Mouse (Mus musculus): ENCODE results near the gene Aqp5.

The Aqp5 gene

DNA sequence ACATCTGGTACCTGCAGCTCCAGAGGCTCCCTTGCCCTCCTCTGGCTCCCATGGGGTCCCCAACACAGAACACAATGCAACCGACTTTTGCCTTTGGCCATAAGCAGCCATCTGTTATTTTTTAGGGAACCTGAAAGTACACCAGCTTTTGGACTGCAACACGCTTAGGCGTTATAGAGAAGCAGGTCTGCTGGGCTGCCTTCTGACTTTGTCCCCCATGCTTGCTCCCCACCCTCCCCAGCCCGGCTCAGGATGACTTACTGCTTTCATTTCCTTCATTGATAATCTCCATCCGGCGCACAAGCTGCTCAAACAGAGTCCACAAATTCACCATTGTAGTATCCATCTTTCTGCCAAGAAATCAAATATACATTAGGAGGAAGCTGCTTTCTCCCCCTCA, 52.0 kb downstream of the Aqp5 start:
- DNase-seq = no peak

DNA sequence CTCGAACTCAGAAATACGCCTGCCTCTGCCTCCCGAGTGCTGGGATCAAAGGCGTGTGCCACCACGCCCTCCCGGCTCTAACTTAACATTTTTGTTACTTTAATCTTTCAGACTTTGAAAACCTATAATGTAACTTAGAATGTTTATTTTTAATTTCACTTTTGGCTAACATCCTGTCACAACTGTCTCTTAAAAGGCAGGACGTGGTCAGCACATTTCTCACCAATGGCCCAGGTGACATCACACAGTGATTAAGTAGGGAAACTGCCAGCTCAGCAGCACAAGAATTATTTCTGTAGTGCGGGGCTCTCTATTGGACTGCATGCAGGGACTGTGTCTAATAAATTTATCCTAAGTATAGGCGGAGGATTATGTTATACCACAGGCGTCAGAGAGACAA, 53.2 kb downstream of the Aqp5 start:
- DNase-seq = no peak
